In genomic region chr11:104045216-104045615, GRCm38 (mm10) we compare ENCODE assay signal across 9 mouse cellular contexts.
"Had no signal": no experiment of that assay in that cellular context is flagged by ENCODE, and none has a peak within 500 bp of the region (broad histone marks: within the 10 kb centered on the region; RNA-seq: fewer than 3 reads in every experiment).

No protein-coding gene starts in this region.

- DNase-seq: kidney, adult 18-20 months; kidney, adult 9 months; kidney, postnatal 14 days; kidney, postnatal 4 days; liver, embryonic 13.5 days; lung, adult 2 months; lung, postnatal 14 days; lung, postnatal 4 days; thymus, postnatal 25 days had no signal
